Mouse (Mus musculus): ENCODE measurements at regions not wholly inside any gene's neighbourhood (a gene's known extent, or its start where the extent isn't known, plus 50 kb on each side); places are given as distances from the start of the nearest gene placed in this dataset.

DNA sequence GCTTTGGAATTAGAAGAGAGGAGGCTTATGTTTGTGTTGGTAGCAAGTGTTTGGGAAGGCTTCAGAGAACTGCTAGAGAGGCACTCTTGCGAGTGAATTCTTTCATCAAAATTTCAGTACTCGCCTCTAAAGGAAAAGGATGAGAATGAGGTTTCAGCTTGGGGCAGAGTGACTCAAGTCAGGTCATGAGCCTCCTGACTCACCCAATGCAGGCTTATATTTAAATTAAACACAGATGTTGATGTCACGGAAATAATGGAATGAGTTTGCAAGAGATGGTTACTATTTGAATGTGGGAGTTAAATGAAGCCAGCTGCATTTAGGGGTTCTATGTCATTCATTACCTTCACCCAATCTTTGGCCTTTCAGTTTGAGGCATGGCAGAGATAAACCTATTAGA lies 348.4 kb downstream of the Edem1 start:
- no peak for TF ChIP-seq EP300 (IDR thresholded peaks at IDR 0.05; ENCODE audit: insufficient read depth, low read depth, low read length)
- no peak for TF ChIP-seq POLR2A (IDR thresholded peaks at IDR 0.05; ENCODE audit: insufficient read depth, low read depth, low read length)
